ENCODE assay signal across 10 mouse cellular contexts in genomic region chr3:95860323-95860722, GRCm38 (mm10). TPM values are rescaled to one million over a fixed set of nuclear protein-coding genes. Genes with fewer than 3 reads are reported as not detected.
DNase-seq lines count a peak whose midpoint lies in the region; TF ChIP-seq lines count a peak whose summit lies in the region.
"Had no signal": no experiment of that assay in that cellular context is flagged by ENCODE, and none has a peak within 500 bp of the region (broad histone marks: within the 10 kb centered on the region; RNA-seq: fewer than 3 reads in every experiment).

No protein-coding gene starts in this region.

- 0 out of 2 replicates have a peak, but pooled peaks have one; percentile 20 for TF ChIP-seq CTCF in kidney, adult 2 months (conservative IDR thresholded peaks at IDR 0.05; ENCODE audit: insufficient read depth, insufficient read length, low read depth, low read length)

- peaks cover 5% of the 10 kb centered on the region; the same call in 1 of the 2 replicates for H3K4me1 ChIP-seq in kidney, adult 2 months (ENCODE audit: control insufficient read depth, insufficient read depth, low read length)

- no peak for TF ChIP-seq POLR2A in kidney, adult 2 months (IDR thresholded peaks at IDR 0.05; ENCODE audit: low read depth, low read length)

- no peak overlapping the region for H3K4me3 ChIP-seq in kidney, adult 2 months (ENCODE audit: insufficient read depth, low read depth, low read length)

- H3K27me3 ChIP-seq in kidney, adult 2 months (replicated peaks; ENCODE audit: control insufficient read depth, insufficient read depth, low read length): no peaks in the 10 kb centered on the region

- DNase-seq in kidney, adult 2 months: no peak
- DNase-seq in kidney, postnatal 25 days: no peak
- peak; percentile 14 for DNase-seq in thymus, postnatal 14 days
- no peak for DNase-seq in thymus, postnatal 25 days
- DNase-seq in T-cell, adult 2 months (ENCODE audit: low spot score): peak; percentile 17
- DNase-seq in yolk sac, embryonic 10.5 days (ENCODE audit: low spot score): no peak
- DNase-seq in right cerebral cortex, adult 2 months (ENCODE audit: low spot score in 2 of 2): no peak
- DNase-seq: cerebellum, postnatal 25 days; kidney, adult 11 months; lung, postnatal 36 days had no signal

- 80% methylated on average over 3 of the region's 3 CpGs for WGBS in kidney, adult 2 months

- H3K36me3 ChIP-seq in kidney, adult 2 months (ENCODE audit: control insufficient read depth, insufficient read depth, low read length): no peaks in the 10 kb centered on the region; the same call in 1 of the 2 replicates

- no peak overlapping the region for H3K27ac ChIP-seq in kidney, adult 2 months (ENCODE audit: insufficient read depth, low read depth, low read length)

RNA-seq across cellular contexts. Expression of gene Prpf3, which starts 4.6 kb away (rescaled TPM):
- polyA plus RNA-seq in kidney, adult 2 months (2012; rRNA removed): 12.4 and 14.6 TPM in 2 replicates

RNA-seq across cellular contexts. Expression of gene Mrps21, which starts 11.0 kb away (rescaled TPM):
- polyA plus RNA-seq in kidney, adult 2 months (2012; rRNA removed): 172 and 274 TPM in 2 replicates

RNA-seq across cellular contexts. Expression of gene Ciart, which starts 21.7 kb away (rescaled TPM):
- polyA plus RNA-seq in kidney, adult 2 months (2012; rRNA removed): 5.1 and 6.0 TPM in 2 replicates

RNA-seq across cellular contexts. Expression of gene BC028528, which starts 31.5 kb away (rescaled TPM):
- polyA plus RNA-seq in kidney, adult 2 months (2012; rRNA removed): 5.7 and 8.1 TPM in 2 replicates

RNA-seq across cellular contexts. Expression of gene Aph1a, which starts 33.4 kb away (rescaled TPM):
- 177 and 182 TPM in 2 replicates for polyA plus RNA-seq in kidney, adult 2 months (2012; rRNA removed)

Comparison
In these comparisons a context has a peak if more than half of its experiments do, and no peak if none do; other contexts are left out.
1. DNase-seq: peak in thymus, postnatal 14 days (single experiment) and T-cell, adult 2 months (single experiment); none in kidney, adult 2 months (single experiment), kidney, postnatal 25 days (0 of 2), thymus, postnatal 25 days (single experiment), yolk sac, embryonic 10.5 days (single experiment) and right cerebral cortex, adult 2 months (0 of 2).